Mouse (Mus musculus): ENCODE data around the gene Olfr466. TPM values are rescaled to one million over a fixed set of nuclear protein-coding genes. Genes with fewer than 3 reads are reported as not detected.

The Olfr466 gene
- not detected in 2 replicates for polyA plus RNA-seq (2016; fragmentation: Nextera tagmentation; extraction: Ambion mirVana)

DNA sequence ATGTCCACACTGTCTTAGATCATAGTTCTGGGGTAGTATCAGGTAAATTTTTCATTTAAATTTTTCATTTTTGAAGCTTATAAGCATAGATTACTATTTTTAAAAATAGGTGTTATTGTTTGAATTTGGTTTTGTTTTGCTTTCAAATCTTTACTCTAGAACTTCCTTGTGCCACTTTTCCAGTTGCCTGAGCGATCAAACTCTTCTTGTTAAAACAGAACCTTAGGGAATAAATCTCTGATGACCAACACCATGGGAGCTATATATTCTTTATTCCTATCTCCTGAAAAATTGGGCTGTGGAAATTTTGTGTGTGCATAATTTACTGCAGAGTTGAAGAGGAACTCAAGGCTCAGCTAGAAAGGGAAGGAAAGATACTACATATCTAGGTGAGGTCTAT lies at the start of gene Olfr466:
Gene Olfr466 (plus strand): TSS at position 301 of the 400 bp plus-strand sequence.
- H3K27ac ChIP-seq, result no peak within 1 kb of the TSS
- no peaks in the 10 kb centered on the region for H3K27me3 ChIP-seq
- H3K4me2 ChIP-seq, result no peak within 1 kb of the TSS
- 71% methylated on average over 1 of the region's 1 CpGs for WGBS
- no peaks in the 10 kb centered on the region for H3K4me1 ChIP-seq
- H3K9me3 ChIP-seq, result no peaks in the 10 kb centered on the region
- no peak within 1 kb of the TSS for H3K9ac ChIP-seq
- no peaks in the 10 kb centered on the region for H3K36me3 ChIP-seq (replicated peaks)
- no peak within 1 kb of the TSS for H3K4me3 ChIP-seq (replicated peaks)
- no peak for ATAC-seq (ENCODE audit: low FRiP score)

GRCm38 (mm10) chr13:65100678-65101077 lies 49.4 kb upstream of the Olfr466 start:
- H3K27me3 ChIP-seq, result no peaks in the 10 kb centered on the region
- H3K4me1 ChIP-seq, result no peaks in the 10 kb centered on the region
- no peak overlapping the region for H3K27ac ChIP-seq
- H3K9me3 ChIP-seq, result peaks cover 39% of the 10 kb centered on the region; the same call in 1 of the 2 replicates
- WGBS, result 94% methylated on average over 9 of the region's 9 CpGs
- H3K9ac ChIP-seq, result no peak overlapping the region
- no peak for ATAC-seq (ENCODE audit: low FRiP score)
- no peak overlapping the region for H3K4me3 ChIP-seq (replicated peaks)
- H3K36me3 ChIP-seq (replicated peaks), result peaks cover 12% of the 10 kb centered on the region
- H3K4me2 ChIP-seq, result no peak overlapping the region

GRCm38 (mm10) chr13:65101232-65101631 lies 48.8 kb upstream of the Olfr466 start:
- no peak for ATAC-seq (ENCODE audit: low FRiP score)
- 95% methylated on average over 3 of the region's 3 CpGs for whole genome bisulfite sequencing
- H3K9me3 ChIP-seq, result peaks cover 43% of the 10 kb centered on the region; the same call in 1 of the 2 replicates

DNA sequence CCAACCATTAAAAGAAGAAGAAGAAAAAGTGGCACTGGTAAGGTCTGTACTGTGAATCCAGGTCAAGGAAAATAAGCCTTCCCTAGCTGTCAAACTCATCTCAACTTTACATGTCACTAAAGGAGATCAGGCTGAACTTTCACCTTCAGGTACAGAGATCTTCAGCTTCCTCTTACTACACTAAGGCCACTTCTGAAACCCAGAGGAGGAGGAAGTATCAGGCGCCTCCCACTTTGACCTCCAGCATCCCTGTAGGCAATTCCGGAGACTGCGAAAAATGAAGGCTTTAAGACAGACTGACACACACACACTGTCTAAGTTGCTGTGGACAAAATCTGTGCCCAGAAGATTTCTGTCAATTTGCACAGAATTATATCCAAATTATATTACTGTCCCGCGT lies 38.1 kb upstream of the Olfr466 start:
- Histone ChIP-seq H3K27ac (no peak overlapping the region; the same call in 1 of the 2 replicates), H3K4me2 (peak overlapping the region; percentile 76), H3K4me3 (replicated peaks) (peak overlapping the region; percentile 89), H3K9ac (peak overlapping the region; percentile 92), H3K9me3 (peaks cover 5% of the 10 kb centered on the region; the same call in 1 of the 2 replicates), H3K27me3 (no peaks in the 10 kb centered on the region), H3K36me3 (replicated peaks) (no peaks in the 10 kb centered on the region), H3K4me1 (peaks cover 14% of the 10 kb centered on the region)
- WGBS, result 1% methylated on average over 5 of the region's 5 CpGs
- ATAC-seq (ENCODE audit: low FRiP score), result 0 out of 2 replicates have a peak, but pooled peaks have one; percentile 4

More at GRCm38 (mm10) chr13:65101232-65101631, 48.8 kb upstream of the Olfr466 start:
- Histone ChIP-seq H3K4me3 (replicated peaks) (no peak overlapping the region), H3K4me1 (no peaks in the 10 kb centered on the region), H3K4me2 (no peak overlapping the region), H3K27me3 (no peaks in the 10 kb centered on the region), H3K27ac (no peak overlapping the region), H3K36me3 (replicated peaks) (peaks cover 15% of the 10 kb centered on the region), H3K9ac (no peak overlapping the region)

DNA sequence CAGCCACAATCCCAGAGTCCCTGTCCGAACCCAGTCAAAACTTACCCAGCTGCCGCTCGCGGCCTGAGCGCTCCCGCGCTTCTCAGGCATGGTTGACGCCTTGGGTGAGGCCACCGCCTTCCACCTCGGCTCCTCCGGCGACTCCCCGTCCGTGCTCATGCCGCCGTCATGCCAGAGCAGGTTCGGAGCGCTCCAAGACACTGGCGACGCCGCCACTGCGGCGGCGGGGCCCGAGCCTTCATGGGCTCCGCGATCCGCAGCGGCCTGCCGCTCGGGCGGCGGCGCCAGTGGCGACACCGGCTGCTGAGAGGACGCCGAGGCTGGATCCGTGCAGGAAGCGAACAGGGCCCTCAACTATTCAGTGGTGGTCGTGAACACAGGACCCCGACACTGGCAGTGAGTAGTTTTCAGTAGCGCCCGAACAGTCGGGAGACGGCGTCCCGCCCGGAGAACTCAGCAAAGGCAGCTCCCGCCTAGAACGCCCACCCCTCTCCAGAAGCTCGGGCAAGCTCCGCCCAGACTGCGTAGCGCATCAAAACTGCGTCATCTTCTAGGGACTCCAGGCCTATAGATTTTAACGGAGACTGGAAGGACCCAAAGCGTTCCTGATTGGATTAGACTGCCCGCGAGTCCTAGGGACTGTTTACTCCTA lies 37.5 kb upstream of the Olfr466 start, which contains the start of gene Mfsd14b:
Gene Mfsd14b (minus strand): TSS at position 517 of the 652 bp plus-strand sequence.
- peak within 1 kb of the TSS; percentile 89 for H3K4me3 ChIP-seq (replicated peaks)
- peak within 1 kb of the TSS; percentile 87 for H3K27ac ChIP-seq
- no peaks in the 10 kb centered on the region for H3K27me3 ChIP-seq
- peak within 1 kb of the TSS; percentile 76 for H3K4me2 ChIP-seq
- under 1% methylated on average over 60 of the region's 60 CpGs for WGBS
- peak within 1 kb of the TSS; percentile 92 for H3K9ac ChIP-seq
- peak; percentile 99 for ATAC-seq (ENCODE audit: low FRiP score)
- peaks cover 3% of the 10 kb centered on the region; the same call in 1 of the 2 replicates for H3K9me3 ChIP-seq
- H3K4me1 ChIP-seq, result peaks cover 14% of the 10 kb centered on the region
- no peaks in the 10 kb centered on the region for H3K36me3 ChIP-seq (replicated peaks)

DNA sequence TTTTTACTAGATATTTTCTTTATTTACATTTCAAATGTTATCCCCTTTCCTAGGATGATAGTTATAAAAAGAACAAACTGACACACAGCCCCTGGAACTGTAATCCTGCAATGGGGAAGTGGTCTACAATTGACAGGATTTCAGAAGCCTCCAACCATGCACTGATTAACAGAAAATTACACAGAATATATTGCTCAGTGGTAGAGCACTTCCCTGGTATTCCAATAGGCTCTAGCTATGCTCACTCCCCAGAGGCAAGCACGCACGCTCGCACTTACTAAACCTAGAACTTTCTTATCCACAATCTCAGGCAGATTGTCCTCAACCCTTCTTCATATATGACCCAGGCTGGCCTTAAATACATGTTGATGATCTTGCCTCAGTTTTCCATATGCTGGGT lies 36.8 kb upstream of the Olfr466 start:
- H3K4me2 ChIP-seq, result peak overlapping the region; percentile 76
- H3K9me3 ChIP-seq, result no peaks in the 10 kb centered on the region
- H3K36me3 ChIP-seq (replicated peaks), result no peaks in the 10 kb centered on the region
- peak overlapping the region; percentile 89 for H3K4me3 ChIP-seq (replicated peaks)
- ATAC-seq (ENCODE audit: low FRiP score), result peak; percentile 56
- H3K27me3 ChIP-seq, result no peaks in the 10 kb centered on the region
- peaks cover 14% of the 10 kb centered on the region for H3K4me1 ChIP-seq
- H3K27ac ChIP-seq, result peak overlapping the region; percentile 87; the same call in 1 of the 2 replicates
- WGBS, result 62% methylated on average over 3 of the region's 3 CpGs
- peak overlapping the region; percentile 92 for H3K9ac ChIP-seq

DNA sequence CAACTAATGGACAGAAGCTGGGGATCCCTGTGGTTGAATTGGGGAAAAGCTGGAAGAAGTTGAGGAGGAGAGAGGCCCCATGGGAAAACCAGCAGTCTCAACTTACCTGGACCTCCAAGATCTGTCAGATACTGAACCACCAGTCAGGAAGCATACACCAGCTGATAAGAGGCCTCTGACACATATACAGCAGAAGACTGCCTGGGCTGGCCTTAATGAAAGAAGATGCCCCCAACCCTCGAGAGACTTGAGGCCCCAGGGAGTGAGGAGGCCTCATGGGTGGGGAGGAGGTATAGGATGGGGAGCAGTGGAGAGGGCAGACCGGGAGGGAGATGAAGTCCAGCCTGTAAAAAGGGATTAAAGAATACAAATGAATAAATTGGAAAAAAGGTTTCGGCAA lies 29.1 kb upstream of the Olfr466 start:
- ATAC-seq (ENCODE audit: low FRiP score), result no peak
- Histone ChIP-seq H3K4me2 (no peak overlapping the region), H3K27me3 (no peaks in the 10 kb centered on the region), H3K4me3 (replicated peaks) (no peak overlapping the region), H3K27ac (no peak overlapping the region), H3K9me3 (no peaks in the 10 kb centered on the region), H3K4me1 (no peaks in the 10 kb centered on the region), H3K9ac (no peak overlapping the region), H3K36me3 (replicated peaks) (no peaks in the 10 kb centered on the region)
- 73% methylated on average over 3 of the region's 3 CpGs for WGBS

GRCm38 (mm10) chr13:65122111-65122510 lies 27.9 kb upstream of the Olfr466 start:
- Histone ChIP-seq H3K4me1 (no peaks in the 10 kb centered on the region), H3K36me3 (replicated peaks) (no peaks in the 10 kb centered on the region), H3K4me2 (no peak overlapping the region), H3K4me3 (replicated peaks) (no peak overlapping the region), H3K27ac (no peak overlapping the region), H3K9ac (no peak overlapping the region), H3K27me3 (no peaks in the 10 kb centered on the region), H3K9me3 (no peaks in the 10 kb centered on the region)
- no peak for ATAC-seq (ENCODE audit: low FRiP score)
- 83% methylated on average over 1 of the region's 1 CpGs for WGBS

DNA sequence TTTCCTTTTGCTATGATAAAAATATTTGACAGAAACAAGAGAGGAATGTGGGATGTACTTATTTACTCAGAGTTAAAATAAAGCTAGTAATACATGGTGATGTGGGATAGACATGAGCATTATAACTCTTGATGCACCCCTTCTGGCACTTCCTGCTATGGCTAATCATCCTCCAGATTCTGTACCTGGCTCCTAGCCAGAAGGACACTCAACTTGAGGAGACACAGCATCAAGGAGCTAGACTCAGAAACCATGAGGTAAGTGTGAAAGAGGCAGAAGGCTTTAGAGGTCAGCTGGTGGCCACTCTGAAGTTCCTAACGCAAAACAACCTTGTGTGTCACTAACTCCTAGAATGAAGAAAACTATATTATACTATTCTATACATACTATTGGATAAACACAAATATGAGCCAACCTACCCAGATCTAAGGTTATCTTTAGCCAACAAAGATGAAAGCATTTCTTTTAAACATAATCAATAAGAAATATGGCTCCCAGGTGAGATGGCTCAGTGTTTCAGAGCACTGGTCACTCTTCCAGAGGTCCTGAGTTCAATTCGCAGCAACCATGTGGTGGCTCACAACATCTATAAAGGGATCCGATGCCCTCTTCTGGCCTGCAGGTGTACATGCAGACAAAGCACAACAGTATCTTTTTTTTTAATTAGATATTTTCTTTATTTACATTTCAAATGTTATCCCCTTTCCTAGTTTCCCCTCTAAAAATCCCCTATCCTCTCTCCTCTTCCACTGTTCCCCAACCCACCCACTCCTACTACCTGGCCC lies 22.8 kb upstream of the Olfr466 start:
- H3K4me2 ChIP-seq, result no peak overlapping the region
- no peaks in the 10 kb centered on the region for H3K36me3 ChIP-seq (replicated peaks)
- H3K4me3 ChIP-seq (replicated peaks), result no peak overlapping the region
- no peaks in the 10 kb centered on the region for H3K4me1 ChIP-seq
- H3K9me3 ChIP-seq, result 0 out of 2 replicates have a peak, but pooled peaks cover 4% of the 10 kb centered on the region
- no peak for ATAC-seq (ENCODE audit: low FRiP score)
- no peaks in the 10 kb centered on the region for H3K27me3 ChIP-seq
- WGBS, result 73% methylated on average over 3 of the region's 3 CpGs
- H3K27ac ChIP-seq, result no peak overlapping the region
- no peak overlapping the region for H3K9ac ChIP-seq

GRCm38 (mm10) chr13:65137789-65138188 lies 12.3 kb upstream of the Olfr466 start, which contains the start of gene Olfr465-ps1:
Gene Olfr465-ps1, plus strand, starts transcription at chr13:65138089.
- Histone ChIP-seq H3K4me1 (no peaks in the 10 kb centered on the region), H3K36me3 (replicated peaks) (no peaks in the 10 kb centered on the region), H3K4me3 (replicated peaks) (no peak within 1 kb of the TSS), H3K27me3 (no peaks in the 10 kb centered on the region), H3K9me3 (peaks cover 5% of the 10 kb centered on the region; the same call in 1 of the 2 replicates), H3K9ac (no peak within 1 kb of the TSS), H3K27ac (no peak within 1 kb of the TSS), H3K4me2 (no peak within 1 kb of the TSS)
- WGBS, result 88% methylated on average over 4 of the region's 4 CpGs
- no peak for ATAC-seq (ENCODE audit: low FRiP score)

- H3K27ac ChIP-seq, result no peak overlapping the region
- H3K36me3 ChIP-seq (replicated peaks), result no peaks in the 10 kb centered on the region
- H3K4me2 ChIP-seq, result no peak overlapping the region
- no peak for ATAC-seq (ENCODE audit: low FRiP score)
- H3K9me3 ChIP-seq, result peaks cover 3% of the 10 kb centered on the region; the same call in 1 of the 2 replicates
- 87% methylated on average over 3 of the region's 3 CpGs for WGBS
- no peak overlapping the region for H3K4me3 ChIP-seq (replicated peaks)
- H3K9ac ChIP-seq, result no peak overlapping the region
- 0 out of 2 replicates have a peak, but pooled peaks cover 5% of the 10 kb centered on the region for H3K4me1 ChIP-seq
- no peaks in the 10 kb centered on the region for H3K27me3 ChIP-seq
Observed at GRCm38 (mm10) chr13:65174102-65174501, 24.1 kb downstream of the Olfr466 start.

All from forebrain, embryonic 12.5 days (tissue).